Mouse (Mus musculus) ES-CJ7 (cell line): ENCODE measurements around the gene Slc9a3r1.

Experiments
- DNase-seq: peaks from one replicate; pipeline ENCODE4 v3.0.0; 2011; ENCODE audit warnings: low read depth, low spot score

Slc9a3r1 gene

GRCm38 (mm10) chr11:115188539-115189231 is 25.5 kb downstream of the Slc9a3r1 start:
- DNase-seq = no peak

- DNase-seq = no peak
Measured at GRCm38 (mm10) chr11:115189304-115189703, 26.2 kb downstream of the Slc9a3r1 start.

- peak; percentile 36 for DNase-seq
Measured at GRCm38 (mm10) chr11:115192180-115192579, 29.0 kb downstream of the Slc9a3r1 start.

- no peak for DNase-seq
Measured at GRCm38 (mm10) chr11:115194693-115195092, 31.6 kb downstream of the Slc9a3r1 start.

GRCm38 (mm10) chr11:115195933-115196332 is 32.8 kb downstream of the Slc9a3r1 start:
- no peak for DNase-seq

GRCm38 (mm10) chr11:115197558-115197957 is 34.4 kb downstream of the Slc9a3r1 start:
- no peak for DNase-seq

GRCm38 (mm10) chr11:115198932-115199384 is 35.8 kb downstream of the Slc9a3r1 start:
- DNase-seq = no peak

- DNase-seq = no peak
Measured at GRCm38 (mm10) chr11:115200520-115200919, 37.4 kb downstream of the Slc9a3r1 start.

- DNase-seq = peak; percentile 70
Measured at GRCm38 (mm10) chr11:115202316-115202715, 39.2 kb downstream of the Slc9a3r1 start.

GRCm38 (mm10) chr11:115202756-115203155 is 39.6 kb downstream of the Slc9a3r1 start:
- DNase-seq = no peak

GRCm38 (mm10) chr11:115208126-115208525 is 45.0 kb downstream of the Slc9a3r1 start:
- no peak for DNase-seq

- DNase-seq = no peak
Measured at GRCm38 (mm10) chr11:115208776-115209732, 45.9 kb downstream of the Slc9a3r1 start.

GRCm38 (mm10) chr11:115209958-115210357 is 46.8 kb downstream of the Slc9a3r1 start:
- DNase-seq = no peak

- no peak for DNase-seq
Measured at GRCm38 (mm10) chr11:115212116-115212515, 49.0 kb downstream of the Slc9a3r1 start.

- no peak for DNase-seq
Measured at GRCm38 (mm10) chr11:115215123-115215522, 52.0 kb downstream of the Slc9a3r1 start.

GRCm38 (mm10) chr11:115217439-115218410 is 54.6 kb downstream of the Slc9a3r1 start:
- no peak for DNase-seq

GRCm38 (mm10) chr11:115219263-115219662 is 56.1 kb downstream of the Slc9a3r1 start:
- DNase-seq = peak; percentile 44

- no peak for DNase-seq
Measured at GRCm38 (mm10) chr11:115219685-115220084, 56.5 kb downstream of the Slc9a3r1 start.

- no peak for DNase-seq
Measured at GRCm38 (mm10) chr11:115222077-115222476, 58.9 kb downstream of the Slc9a3r1 start.

GRCm38 (mm10) chr11:115222570-115222969 is 59.4 kb downstream of the Slc9a3r1 start:
- DNase-seq = no peak

GRCm38 (mm10) chr11:115223451-115223850 is 60.3 kb downstream of the Slc9a3r1 start:
- DNase-seq = no peak
